ENCODE assay signal across 8 mouse cellular contexts in the genomic region with DNA sequence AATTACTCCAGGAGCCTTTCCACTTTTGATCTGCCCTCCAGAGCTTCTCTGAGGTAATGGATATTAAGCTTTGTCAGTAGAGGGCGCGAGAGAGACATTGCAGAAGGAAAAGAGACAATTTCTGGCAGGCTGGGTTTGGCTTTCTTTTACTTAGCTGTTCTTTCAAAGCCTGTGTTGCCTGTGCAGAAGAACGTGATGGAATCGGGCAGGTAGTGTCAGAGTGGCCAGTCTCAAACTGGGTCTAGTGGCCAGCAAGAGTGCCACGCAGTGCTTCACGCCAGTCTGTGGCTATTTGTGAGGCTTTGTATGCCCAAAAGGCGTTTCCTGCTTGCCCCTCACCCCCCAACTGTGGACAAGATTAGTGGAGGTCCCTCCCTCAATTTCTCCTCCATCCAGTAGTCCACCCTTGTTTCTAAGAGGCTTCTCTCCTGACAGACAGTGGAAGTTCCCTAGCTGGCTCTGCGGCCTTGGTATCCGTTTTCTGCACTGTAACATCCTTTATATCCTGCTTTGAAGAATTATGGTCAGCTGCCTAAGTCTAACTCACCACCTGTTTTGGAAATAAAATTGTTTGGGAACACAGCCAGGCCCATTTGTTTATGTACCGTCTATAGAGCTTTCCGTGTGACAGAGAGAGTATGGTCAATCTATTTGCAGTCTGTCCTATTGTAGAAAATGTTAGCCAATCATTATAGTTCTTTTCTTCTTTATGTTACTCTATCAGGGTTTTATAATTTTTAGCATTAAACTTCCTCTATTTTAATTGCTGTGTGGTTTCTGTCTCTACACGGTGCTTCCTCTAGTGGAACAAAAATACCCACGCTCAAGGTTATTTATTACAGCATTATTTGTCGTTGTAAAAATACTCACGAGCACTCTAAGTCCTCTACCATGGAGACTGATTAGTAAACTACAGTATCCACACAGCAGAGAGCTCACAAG. TPM values are rescaled to one million over a fixed set of nuclear protein-coding genes. Genes with fewer than 3 reads are reported as not detected.
A peak's percentile ranks its signal among the peaks of the same experiment; 100 is the strongest.
DNase-seq lines count a peak whose midpoint lies in the region; ATAC-seq and TF ChIP-seq lines count a peak whose summit lies in the region.

No protein-coding gene starts in this region.

- no peak; the same call in 1 of the 2 replicates for ATAC-seq in limb, embryonic 13.5 days (ENCODE audit: low FRiP score, low read depth)
- peak; percentile 70; the same call in 1 of the 2 replicates for ATAC-seq in midbrain, embryonic 16.5 days

- TF ChIP-seq POLR2A in cortical plate, adult 2 months (IDR thresholded peaks at IDR 0.05; ENCODE audit: extremely low read depth, insufficient read depth, low read length) = no peak
- TF ChIP-seq POLR2A in heart, adult 2 months (IDR thresholded peaks at IDR 0.05; ENCODE audit: insufficient read depth, low read depth, low read length) = no peak

- no peaks in the 10 kb centered on the region for H3K36me3 ChIP-seq in heart, adult 2 months (ENCODE audit: control insufficient read depth, insufficient read depth, low read length)
- no peaks in the 10 kb centered on the region for H3K36me3 ChIP-seq in limb, embryonic 13.5 days
- no peaks in the 10 kb centered on the region for H3K36me3 ChIP-seq in midbrain, embryonic 16.5 days (ENCODE audit: control insufficient read depth, insufficient read depth, low read length)
- H3K36me3 ChIP-seq in splenic B cell, adult 2 months (ENCODE audit: control insufficient read depth, insufficient read depth, low read length, poor library complexity, severe bottlenecking) = no peaks in the 10 kb centered on the region

- H3K4me2 ChIP-seq in limb, embryonic 13.5 days (replicated peaks) = peak overlapping the region; percentile 41
- peak overlapping the region; percentile 45 for H3K4me2 ChIP-seq in midbrain, embryonic 16.5 days (ENCODE audit: low read length)

- no peak overlapping the region for H3K27ac ChIP-seq in cortical plate, adult 2 months (ENCODE audit: insufficient read depth, low read length)
- no peak overlapping the region for H3K27ac ChIP-seq in heart, adult 2 months
- H3K27ac ChIP-seq in limb, embryonic 13.5 days = no peak overlapping the region
- H3K27ac ChIP-seq in midbrain, embryonic 16.5 days (ENCODE audit: low read length) = no peak overlapping the region

- no peak overlapping the region for H3K9ac ChIP-seq in heart, adult 2 months (ENCODE audit: low read depth, low read length)
- no peak overlapping the region for H3K9ac ChIP-seq in limb, embryonic 13.5 days
- peak overlapping the region; percentile 44; the same call in 1 of the 2 replicates for H3K9ac ChIP-seq in midbrain, embryonic 16.5 days (ENCODE audit: low read depth, low read length)

- peak; percentile 4 to 25 for DNase-seq in spleen, adult 18-20 months
- DNase-seq in spleen, adult 12 weeks (ENCODE audit: low spot score) = no peak
- DNase-seq in heart, adult 2 months = peak; percentile 20
- DNase-seq in kidney, adult 8-10 months = peak; percentile 51 to 60
- DNase-seq in splenic B cell, adult 2 months (ENCODE audit: low read depth, low spot score) = peak; percentile 81

- H3K27me3 ChIP-seq in heart, adult 2 months (ENCODE audit: control insufficient read depth, insufficient read depth, low read length) = no peaks in the 10 kb centered on the region
- peaks cover 16% of the 10 kb centered on the region for H3K27me3 ChIP-seq in limb, embryonic 13.5 days
- H3K27me3 ChIP-seq in midbrain, embryonic 16.5 days (ENCODE audit: control insufficient read depth, insufficient read depth, low read depth, low read length) = no peaks in the 10 kb centered on the region
- H3K27me3 ChIP-seq in splenic B cell, adult 2 months (ENCODE audit: control insufficient read depth, insufficient read depth, low read length, poor library complexity, severe bottlenecking) = no peaks in the 10 kb centered on the region

- TF ChIP-seq EP300 in heart, adult 2 months (IDR thresholded peaks at IDR 0.05; ENCODE audit: insufficient read depth, low read depth, low read length) = no peak

- H3K4me1 ChIP-seq in cortical plate, adult 2 months (ENCODE audit: control insufficient read depth, insufficient read depth, low read length) = no peaks in the 10 kb centered on the region; the same call in 1 of the 2 replicates
- H3K4me1 ChIP-seq in heart, adult 2 months (ENCODE audit: control insufficient read depth, insufficient read depth, low read length) = no peaks in the 10 kb centered on the region
- peaks cover 3% of the 10 kb centered on the region; the same call in 1 of the 2 replicates for H3K4me1 ChIP-seq in limb, embryonic 13.5 days
- H3K4me1 ChIP-seq in midbrain, embryonic 16.5 days (ENCODE audit: control insufficient read depth, insufficient read depth, low read length) = peaks cover 3% of the 10 kb centered on the region; the same call in 1 of the 2 replicates

- no peaks in the 10 kb centered on the region for H3K9me3 ChIP-seq in limb, embryonic 13.5 days
- no peaks in the 10 kb centered on the region for H3K9me3 ChIP-seq in midbrain, embryonic 16.5 days (replicated peaks; ENCODE audit: control insufficient read depth, low read length, poor library complexity, severe bottlenecking)

- no peaks in the 10 kb centered on the region for H3K79me2 ChIP-seq in heart, adult 2 months (replicated peaks; ENCODE audit: control insufficient read depth, insufficient read depth, low read length)

- WGBS in heart, adult 2 months = 31% methylated on average over 15 of the region's 15 CpGs
- WGBS in limb, embryonic 13.5 days = 43% methylated on average over 15 of the region's 15 CpGs
- WGBS in midbrain, embryonic 16.5 days = 52% methylated on average over 15 of the region's 15 CpGs

- peak; percentile 73; the same call in 1 of the 2 replicates for TF ChIP-seq CTCF in cortical plate, adult 2 months (IDR thresholded peaks at IDR 0.05; ENCODE audit: extremely low read depth, insufficient read depth, low read length)
- TF ChIP-seq CTCF in heart, adult 2 months (IDR thresholded peaks at IDR 0.05) = peak; percentile 93

- H3K4me3 ChIP-seq in cortical plate, adult 2 months (ENCODE audit: insufficient read depth, low read length) = 0 out of 2 replicates have a peak overlapping the region, but pooled peaks have one; percentile 9
- H3K4me3 ChIP-seq in heart, adult 2 months = no peak overlapping the region
- no peak overlapping the region for H3K4me3 ChIP-seq in limb, embryonic 13.5 days
- H3K4me3 ChIP-seq in midbrain, embryonic 16.5 days (ENCODE audit: low read depth, low read length) = no peak overlapping the region

- intact Hi-C loops in heart, adult 2 months (cut with DNase I) = loop anchor here (1.0 kb wide), 1 partner anchor 76 kb away; no protein-coding TSS in a partner anchor

RNA-seq across cellular contexts. Expression of a gene that starts 22.5 kb away (rescaled TPM):
- 11.2 and 11.4 TPM in 2 replicates for polyA plus RNA-seq in cortical plate, adult 2 months (2012; rRNA removed)
- 1 to 10 TPM; 6.9 to 8.2 TPM for total RNA-seq in heart, adult 2 months (2021)
- polyA plus RNA-seq in heart, adult 2 months (2012; rRNA removed) = 2.5 and 3.7 TPM in 2 replicates
- polyA plus RNA-seq in limb, embryonic 13.5 days (2015; fragmentation: Nextera tagmentation; extraction: Ambion mirVana) = 1.8 and 1.9 TPM in 2 replicates
- polyA plus RNA-seq in midbrain, embryonic 16.5 days (2015; fragmentation: Nextera tagmentation; extraction: Ambion mirVana) = 4.5 and 4.6 TPM in 2 replicates
